Mouse (Mus musculus): ENCODE measurements around the gene Myo16. TPM values are rescaled to one million over a fixed set of nuclear protein-coding genes. Genes with fewer than 3 reads are reported as not detected.

Myo16 gene
- total and polyA plus RNA-seq, 3 experiments: 1.4 to 3.8 TPM; not detected in 1

- 37% methylated on average over 4 of the region's 4 CpGs for WGBS
- Histone ChIP-seq H3K9ac (ENCODE audit: low read depth, low read length) (no peak overlapping the region), H3K4me3 (no peak overlapping the region), H3K4me1 (ENCODE audit: control insufficient read depth, insufficient read depth, low read length) (no peaks in the 10 kb centered on the region), H3K27ac (no peak overlapping the region), H3K79me2 (replicated peaks; ENCODE audit: control insufficient read depth, insufficient read depth, low read length) (no peaks in the 10 kb centered on the region), H3K36me3 (ENCODE audit: control insufficient read depth, insufficient read depth, low read length) (no peaks in the 10 kb centered on the region), H3K27me3 (ENCODE audit: control insufficient read depth, insufficient read depth, low read length) (no peaks in the 10 kb centered on the region)
- DNase-seq: no peak
- intact Hi-C loops (cut with DNase I): no loop called here
- no peak for TF ChIP-seq CTCF (IDR thresholded peaks at IDR 0.05)
- TF ChIP-seq EP300 (IDR thresholded peaks at IDR 0.05; ENCODE audit: insufficient read depth, low read depth, low read length): no peak
- no peak for TF ChIP-seq POLR2A (IDR thresholded peaks at IDR 0.05; ENCODE audit: insufficient read depth, low read depth, low read length)
Measured at GRCm38 (mm10) chr8:10292600-10292999, 138.9 kb downstream of the Myo16 start.

- Histone ChIP-seq H3K9ac (ENCODE audit: low read depth, low read length) (no peak overlapping the region), H3K4me3 (no peak overlapping the region), H3K27ac (no peak overlapping the region), H3K4me1 (ENCODE audit: control insufficient read depth, insufficient read depth, low read length) (no peaks in the 10 kb centered on the region), H3K36me3 (ENCODE audit: control insufficient read depth, insufficient read depth, low read length) (no peaks in the 10 kb centered on the region), H3K27me3 (ENCODE audit: control insufficient read depth, insufficient read depth, low read length) (no peaks in the 10 kb centered on the region), H3K79me2 (replicated peaks; ENCODE audit: control insufficient read depth, insufficient read depth, low read length) (no peaks in the 10 kb centered on the region)
- no peak for TF ChIP-seq POLR2A (IDR thresholded peaks at IDR 0.05; ENCODE audit: insufficient read depth, low read depth, low read length)
- peak; percentile 61 for TF ChIP-seq CTCF (IDR thresholded peaks at IDR 0.05)
- intact Hi-C loops (cut with DNase I): no loop called here
- WGBS: 35% methylated on average over 3 of the region's 3 CpGs
- DNase-seq: no peak
Measured at GRCm38 (mm10) chr8:10300797-10301196, 147.1 kb downstream of the Myo16 start.

GRCm38 (mm10) chr8:10303061-10303460, 149.3 kb downstream of the Myo16 start:
- TF ChIP-seq EP300 (IDR thresholded peaks at IDR 0.05; ENCODE audit: insufficient read depth, low read depth, low read length) (no peak), POLR2A (IDR thresholded peaks at IDR 0.05; ENCODE audit: insufficient read depth, low read depth, low read length) (no peak), CTCF (IDR thresholded peaks at IDR 0.05) (no peak)
- Histone ChIP-seq H3K27me3 (ENCODE audit: control insufficient read depth, insufficient read depth, low read length) (no peaks in the 10 kb centered on the region), H3K36me3 (ENCODE audit: control insufficient read depth, insufficient read depth, low read length) (no peaks in the 10 kb centered on the region), H3K4me3 (no peak overlapping the region), H3K9ac (ENCODE audit: low read depth, low read length) (no peak overlapping the region), H3K4me1 (ENCODE audit: control insufficient read depth, insufficient read depth, low read length) (no peaks in the 10 kb centered on the region), H3K79me2 (replicated peaks; ENCODE audit: control insufficient read depth, insufficient read depth, low read length) (no peaks in the 10 kb centered on the region), H3K27ac (no peak overlapping the region)
- 88% methylated on average over 4 of the region's 4 CpGs for WGBS
- DNase-seq: no peak
- intact Hi-C loops (cut with DNase I): no loop called here

GRCm38 (mm10) chr8:10303992-10304391, 150.3 kb downstream of the Myo16 start:
- Histone ChIP-seq H3K27ac (no peak overlapping the region), H3K27me3 (ENCODE audit: control insufficient read depth, insufficient read depth, low read length) (no peaks in the 10 kb centered on the region), H3K4me1 (ENCODE audit: control insufficient read depth, insufficient read depth, low read length) (no peaks in the 10 kb centered on the region), H3K79me2 (replicated peaks; ENCODE audit: control insufficient read depth, insufficient read depth, low read length) (no peaks in the 10 kb centered on the region), H3K4me3 (no peak overlapping the region), H3K9ac (ENCODE audit: low read depth, low read length) (no peak overlapping the region), H3K36me3 (ENCODE audit: control insufficient read depth, insufficient read depth, low read length) (no peaks in the 10 kb centered on the region)
- WGBS: 71% methylated on average over 3 of the region's 3 CpGs
- intact Hi-C loops (cut with DNase I): no loop called here
- no peak for DNase-seq
- no peak for TF ChIP-seq EP300 (IDR thresholded peaks at IDR 0.05; ENCODE audit: insufficient read depth, low read depth, low read length)

- H3K9ac ChIP-seq (ENCODE audit: low read depth, low read length): no peak overlapping the region
- no peak overlapping the region for H3K4me3 ChIP-seq
- no peaks in the 10 kb centered on the region for H3K79me2 ChIP-seq (replicated peaks; ENCODE audit: control insufficient read depth, insufficient read depth, low read length)
- H3K27me3 ChIP-seq (ENCODE audit: control insufficient read depth, insufficient read depth, low read length): no peaks in the 10 kb centered on the region
- intact Hi-C loops (cut with DNase I): no loop called here
- no peak for TF ChIP-seq EP300 (IDR thresholded peaks at IDR 0.05; ENCODE audit: insufficient read depth, low read depth, low read length)
- TF ChIP-seq CTCF (IDR thresholded peaks at IDR 0.05): no peak
- TF ChIP-seq POLR2A (IDR thresholded peaks at IDR 0.05; ENCODE audit: insufficient read depth, low read depth, low read length): no peak
- no peaks in the 10 kb centered on the region for H3K36me3 ChIP-seq (ENCODE audit: control insufficient read depth, insufficient read depth, low read length)
- 74% methylated on average over 1 of the region's 1 CpGs for WGBS
- no peak for DNase-seq
- H3K4me1 ChIP-seq (ENCODE audit: control insufficient read depth, insufficient read depth, low read length): no peaks in the 10 kb centered on the region
- H3K27ac ChIP-seq: no peak overlapping the region
Measured at GRCm38 (mm10) chr8:10304721-10305120, 151.0 kb downstream of the Myo16 start.

GRCm38 (mm10) chr8:10307345-10307744, 153.6 kb downstream of the Myo16 start:
- no peak overlapping the region for H3K9ac ChIP-seq (ENCODE audit: low read depth, low read length)
- DNase-seq: no peak
- H3K79me2 ChIP-seq (replicated peaks; ENCODE audit: control insufficient read depth, insufficient read depth, low read length): no peaks in the 10 kb centered on the region
- no peak overlapping the region for H3K27ac ChIP-seq
- H3K4me1 ChIP-seq (ENCODE audit: control insufficient read depth, insufficient read depth, low read length): no peaks in the 10 kb centered on the region
- WGBS: 77% methylated on average over 6 of the region's 6 CpGs
- no peak overlapping the region for H3K4me3 ChIP-seq
- H3K36me3 ChIP-seq (ENCODE audit: control insufficient read depth, insufficient read depth, low read length): no peaks in the 10 kb centered on the region
- intact Hi-C loops (cut with DNase I): no loop called here
- H3K27me3 ChIP-seq (ENCODE audit: control insufficient read depth, insufficient read depth, low read length): no peaks in the 10 kb centered on the region
- TF ChIP-seq CTCF (IDR thresholded peaks at IDR 0.05) (no peak), POLR2A (IDR thresholded peaks at IDR 0.05; ENCODE audit: insufficient read depth, low read depth, low read length) (no peak), EP300 (IDR thresholded peaks at IDR 0.05; ENCODE audit: insufficient read depth, low read depth, low read length) (no peak)

All from heart, adult 2 months (tissue).